Mouse (Mus musculus) kidney, adult 18-20 months (tissue): ENCODE results near the gene Tbc1d2b.

Source experiments
- DNase-seq: peaks from one replicate; pipeline ENCODE4 v3.0.0; 2021

Tbc1d2b gene

GRCm38 (mm10) chr9:90164670-90165453 is 105.7 kb downstream of the Tbc1d2b start:
- DNase-seq, result no peak

GRCm38 (mm10) chr9:90163749-90164095 is 106.9 kb downstream of the Tbc1d2b start:
- DNase-seq, result peak; percentile 52

GRCm38 (mm10) chr9:90162926-90163748 is 107.5 kb downstream of the Tbc1d2b start, which contains the start of gene Adamts7:
TSS of gene Adamts7 (plus strand) at chr9:90163069.
- peak; percentile 52 for DNase-seq

- peak; percentile 54 for DNase-seq
These were observed 108.2 kb downstream of the Tbc1d2b start for GRCm38 (mm10) chr9:90162243-90162925.
